In the genomic region with DNA sequence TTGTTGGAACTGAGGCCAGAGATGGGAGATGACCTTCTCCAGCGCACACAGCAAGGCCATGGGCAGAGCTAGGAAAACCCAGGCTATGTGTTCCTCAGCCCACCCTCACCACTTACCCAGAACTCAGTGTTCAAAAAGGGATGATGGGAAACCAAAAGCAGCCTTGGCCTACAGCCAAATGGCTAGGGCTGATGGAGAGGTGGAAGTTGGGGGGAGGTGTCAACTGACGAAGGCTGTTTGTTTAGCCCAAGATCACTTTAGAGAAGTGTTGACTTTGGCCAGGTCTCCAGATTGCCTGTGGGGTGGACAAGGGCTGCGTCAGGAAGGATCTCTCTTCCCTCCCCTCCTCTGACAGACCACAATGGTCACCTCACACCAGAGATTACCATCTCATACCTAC, we compare ENCODE assay signal across 11 mouse cellular contexts. TPM values are rescaled to one million over a fixed set of nuclear protein-coding genes. Genes with fewer than 3 reads are reported as not detected.
A peak's percentile ranks its signal among the peaks of the same experiment; 100 is the strongest.
DNase-seq lines count a peak whose midpoint lies in the region; ATAC-seq and TF ChIP-seq lines count a peak whose summit lies in the region.
"Had no signal": no experiment of that assay in that cellular context is flagged by ENCODE, and none has a peak within 500 bp of the region (broad histone marks: within the 10 kb centered on the region; RNA-seq: fewer than 3 reads in every experiment).

No protein-coding gene starts in this region.

- no peak overlapping the region for H3K4me3 ChIP-seq in heart, embryonic 14.5 days (ENCODE audit: control insufficient read depth in 1 of 2, insufficient read depth in 1 of 2, low read depth in 1 of 2, low read length in 2 of 2)
- H3K4me3 ChIP-seq in MEL (ENCODE audit: control insufficient read depth in 1 of 2, insufficient read depth in 1 of 2, low read depth in 2 of 2, low read length in 2 of 2), result no peak overlapping the region
- H3K4me3 ChIP-seq in embryonic facial prominence, embryonic 14.5 days (ENCODE audit: low read depth, low read length), result no peak overlapping the region
- H3K4me3 ChIP-seq in lung, embryonic 16.5 days (ENCODE audit: low read length), result no peak overlapping the region
- H3K4me3 ChIP-seq: embryonic facial prominence, embryonic 15.5 days; limb, embryonic 13.5 days had no signal

- no peak overlapping the region for H3K9ac ChIP-seq in heart, embryonic 14.5 days (ENCODE audit: low read length)
- no peak overlapping the region for H3K9ac ChIP-seq in MEL (ENCODE audit: control insufficient read depth, low read depth, low read length, poor library complexity, severe bottlenecking)
- no peak overlapping the region for H3K9ac ChIP-seq in embryonic facial prominence, embryonic 14.5 days (ENCODE audit: low read depth, low read length)
- H3K9ac ChIP-seq in lung, embryonic 16.5 days (ENCODE audit: low read length), result no peak overlapping the region
- H3K9ac ChIP-seq: embryonic facial prominence, embryonic 15.5 days; limb, embryonic 13.5 days had no signal

- peak overlapping the region; percentile 57 to 58; a peak in 3 of 4 replicates for H3K27ac ChIP-seq in heart, embryonic 14.5 days (replicated peaks in 1 of 2; ENCODE audit: control insufficient read depth in 1 of 2, insufficient read depth in 1 of 2, low read depth in 2 of 2, low read length in 2 of 2)
- H3K27ac ChIP-seq in MEL (ENCODE audit: control insufficient read depth, low read depth, low read length), result no peak overlapping the region
- no peak overlapping the region for H3K27ac ChIP-seq in embryonic facial prominence, embryonic 14.5 days (replicated peaks; ENCODE audit: low read depth, low read length)
- H3K27ac ChIP-seq in lung, embryonic 16.5 days (ENCODE audit: low read length), result peak overlapping the region; percentile 69
- H3K27ac ChIP-seq: embryonic facial prominence, embryonic 15.5 days; limb, embryonic 13.5 days had no signal

- TF ChIP-seq CTCF in MEL (IDR thresholded peaks at IDR 0.05 in 2 of 3, conservative IDR thresholded peaks at IDR 0.05 in 1 of 3; ENCODE audit: control insufficient read depth in 1 of 3, insufficient read depth in 1 of 3, low read depth in 2 of 3, low read length in 3 of 3, poor library complexity in 1 of 3, severe bottlenecking in 1 of 3), result no peak

- no peak for DNase-seq in heart, postnatal 25 days (ENCODE audit: low spot score)
- peak; percentile 6 for DNase-seq in MEL (ENCODE audit: low read depth, low spot score)
- DNase-seq in embryonic facial prominence, embryonic 14.5 days (ENCODE audit: low spot score), result peak; percentile 63
- DNase-seq in neural tube, embryonic 10.5 days (ENCODE audit: extremely low spot score, low spot score), result no peak
- DNase-seq in adrenal gland, adult 2 months, result no peak
- DNase-seq in gastrocnemius, postnatal 36 days, result no peak

- intact Hi-C loops in heart, postnatal 25 days (cut with DNase I), result no loop called here
- intact Hi-C loops in gastrocnemius, postnatal 36 days (cut with DNase I), result no loop called here

- H3K36me3 ChIP-seq in heart, embryonic 14.5 days (ENCODE audit: control insufficient read depth, insufficient read depth, low read length), result no peaks in the 10 kb centered on the region
- no peaks in the 10 kb centered on the region for H3K36me3 ChIP-seq in MEL (ENCODE audit: control insufficient read depth in 1 of 2, insufficient read depth in 2 of 2, low read length in 2 of 2)
- no peaks in the 10 kb centered on the region for H3K36me3 ChIP-seq in embryonic facial prominence, embryonic 14.5 days (ENCODE audit: control insufficient read depth, insufficient read depth, low read length)
- H3K36me3 ChIP-seq in lung, embryonic 16.5 days (ENCODE audit: control insufficient read depth, insufficient read depth, low read length), result no peaks in the 10 kb centered on the region
- H3K36me3 ChIP-seq: embryonic facial prominence, embryonic 15.5 days; limb, embryonic 13.5 days had no signal

- peaks cover 7 to 11% of the 10 kb centered on the region in 2 experiments for H3K4me1 ChIP-seq in heart, embryonic 14.5 days (ENCODE audit: control insufficient read depth in 2 of 2, insufficient read depth in 2 of 2, low read length in 2 of 2)
- H3K4me1 ChIP-seq in MEL (ENCODE audit: control insufficient read depth in 1 of 2, insufficient read depth in 2 of 2, low read length in 2 of 2), result no peaks in the 10 kb centered on the region
- H3K4me1 ChIP-seq in embryonic facial prominence, embryonic 14.5 days (ENCODE audit: control insufficient read depth, insufficient read depth, low read length), result peaks cover 5% of the 10 kb centered on the region; the same call in 1 of the 2 replicates
- H3K4me1 ChIP-seq in lung, embryonic 16.5 days (replicated peaks; ENCODE audit: control insufficient read depth, insufficient read depth, low read length), result peaks cover 22% of the 10 kb centered on the region

- TF ChIP-seq POLR2A in MEL (IDR thresholded peaks at IDR 0.05; ENCODE audit: control insufficient read depth in 1 of 2, insufficient read depth in 1 of 2, low read depth in 1 of 2, low read length in 2 of 2, poor library complexity in 1 of 2), result no peak

- no peak overlapping the region for H3K4me2 ChIP-seq in heart, embryonic 14.5 days (ENCODE audit: low read length)
- H3K4me2 ChIP-seq in embryonic facial prominence, embryonic 14.5 days (ENCODE audit: low read depth, low read length), result no peak overlapping the region
- peak overlapping the region; percentile 32 for H3K4me2 ChIP-seq in lung, embryonic 16.5 days (ENCODE audit: low read depth, low read length)
- H3K4me2 ChIP-seq: embryonic facial prominence, embryonic 15.5 days; limb, embryonic 13.5 days had no signal

- 30% methylated on average over 3 of the region's 3 CpGs for WGBS in heart, embryonic 14.5 days
- 49% methylated on average over 3 of the region's 3 CpGs for WGBS in embryonic facial prominence, embryonic 14.5 days
- 8% methylated on average over 3 of the region's 3 CpGs for WGBS in lung, embryonic 16.5 days

- H3K79me2 ChIP-seq in MEL (ENCODE audit: control insufficient read depth, insufficient read depth, low read length, poor library complexity), result no peaks in the 10 kb centered on the region

- TF ChIP-seq EP300 in MEL (IDR thresholded peaks at IDR 0.05; ENCODE audit: low read depth in 1 of 2, low read length in 2 of 2), result no peak

- ATAC-seq in heart, embryonic 14.5 days (ENCODE audit: insufficient number of reproducible peaks, insufficient read depth, low FRiP score, low read depth), result peak; percentile 71; the same call in 1 of the 2 replicates
- ATAC-seq in embryonic facial prominence, embryonic 14.5 days (ENCODE audit: low read depth), result peak; percentile 33; the same call in 1 of the 2 replicates
- ATAC-seq in lung, embryonic 16.5 days (ENCODE audit: low read depth), result peak; percentile 91

- TF ChIP-seq RAD21 in MEL (IDR thresholded peaks at IDR 0.05; ENCODE audit: low read depth, low read length), result no peak

- H3K9me3 ChIP-seq in heart, embryonic 14.5 days (ENCODE audit: control insufficient read depth, low read length), result no peaks in the 10 kb centered on the region
- no peaks in the 10 kb centered on the region for H3K9me3 ChIP-seq in MEL (replicated peaks; ENCODE audit: insufficient read depth, low read length)
- no peaks in the 10 kb centered on the region for H3K9me3 ChIP-seq in embryonic facial prominence, embryonic 14.5 days (ENCODE audit: control insufficient read depth, low read length)
- no peaks in the 10 kb centered on the region for H3K9me3 ChIP-seq in lung, embryonic 16.5 days (ENCODE audit: control insufficient read depth, low read length)
- H3K9me3 ChIP-seq: embryonic facial prominence, embryonic 15.5 days; limb, embryonic 13.5 days had no signal

- H3K27me3 ChIP-seq in heart, embryonic 14.5 days (ENCODE audit: control insufficient read depth, insufficient read depth, low read length), result no peaks in the 10 kb centered on the region
- H3K27me3 ChIP-seq in MEL (ENCODE audit: control insufficient read depth in 1 of 2, insufficient read depth in 2 of 2, low read length in 2 of 2), result no peaks in the 10 kb centered on the region; a peak in 2 of 4 replicates
- H3K27me3 ChIP-seq in embryonic facial prominence, embryonic 14.5 days (replicated peaks; ENCODE audit: control insufficient read depth, insufficient read depth, low read length), result no peaks in the 10 kb centered on the region
- no peaks in the 10 kb centered on the region; the same call in 1 of the 2 replicates for H3K27me3 ChIP-seq in lung, embryonic 16.5 days (ENCODE audit: control insufficient read depth, insufficient read depth, low read depth, low read length)
- H3K27me3 ChIP-seq: embryonic facial prominence, embryonic 15.5 days; limb, embryonic 13.5 days had no signal

TF ChIP-seq in MEL, 35 proteins besides CTCF, POLR2A, EP300 and RAD21:
- no peak for TF ChIP-seq SMC3 (IDR thresholded peaks at IDR 0.05; ENCODE audit: low read depth, low read length)
- no peak for TF ChIP-seq MEF2A (IDR thresholded peaks at IDR 0.05; ENCODE audit: extremely low read depth, insufficient replicate concordance, low read depth, low read length, poor library complexity, severe bottlenecking)
TF ChIP-seq in MEL: peak in this region for 0.

RNA-seq across cellular contexts. Expression of gene Trim62, which starts 34.8 kb away (rescaled TPM):
- polyA plus RNA-seq in heart, embryonic 14.5 days (2014; fragmentation: Nextera tagmentation; extraction: Ambion mirVana), result 3.5 and 3.6 TPM in 2 replicates
- total RNA-seq in heart, postnatal 25 days (2021), result 1 to 10 TPM; 1.2 to 1.7 TPM
- 0.07 and 0.12 TPM in 2 replicates for total RNA-seq in MEL (2012; rRNA removed)
- polyA plus RNA-seq in MEL (2012; ENCODE audit: insufficient read depth in 1 of 2, insufficient read length in 2 of 2, low read depth in 1 of 2, low replicate concordance in 2 of 2, missing spikeins in 1 of 2), result 1 to 10 TPM in 1 of 2 experiments, not detected in 1; 1.2 TPM
- 8.8 and 9.2 TPM in 2 replicates for polyA plus RNA-seq in embryonic facial prominence, embryonic 14.5 days (2014; fragmentation: Nextera tagmentation; extraction: Ambion mirVana)
- 3.7 and 3.9 TPM in 2 replicates for polyA plus RNA-seq in lung, embryonic 16.5 days (2015; fragmentation: Nextera tagmentation; extraction: Ambion mirVana)
- 10 to 100 TPM in 1 of 2 experiments, 1 to 10 TPM in 1; 8.4 to 12.5 TPM for total RNA-seq in adrenal gland, adult 2 months (2021)
- polyA plus RNA-seq in adrenal gland, adult 2 months (2012; rRNA removed), result 26.5 and 32.3 TPM in 2 replicates
- total RNA-seq in gastrocnemius, postnatal 36 days (2021), result under 1 TPM; 0.51 to 0.79 TPM

RNA-seq across cellular contexts. Expression of gene Azin2, which starts 44.1 kb away (rescaled TPM):
- polyA plus RNA-seq in heart, embryonic 14.5 days (2014; fragmentation: Nextera tagmentation; extraction: Ambion mirVana), result 6.2 and 7.4 TPM in 2 replicates
- 1 to 10 TPM; 2.1 to 3.2 TPM for total RNA-seq in heart, postnatal 25 days (2021)
- 0.39 and 0.42 TPM in 2 replicates for total RNA-seq in MEL (2012; rRNA removed)
- 1 to 10 TPM in 1 of 2 experiments, not detected in 1; 2.3 TPM for polyA plus RNA-seq in MEL (2012; ENCODE audit: insufficient read depth in 1 of 2, insufficient read length in 2 of 2, low read depth in 1 of 2, low replicate concordance in 2 of 2, missing spikeins in 1 of 2)
- 20.0 and 27.1 TPM in 2 replicates for polyA plus RNA-seq in embryonic facial prominence, embryonic 14.5 days (2014; fragmentation: Nextera tagmentation; extraction: Ambion mirVana)
- polyA plus RNA-seq in lung, embryonic 16.5 days (2015; fragmentation: Nextera tagmentation; extraction: Ambion mirVana), result 18.7 and 23.2 TPM in 2 replicates
- 10 to 100 TPM; 36.2 to 55.1 TPM for total RNA-seq in adrenal gland, adult 2 months (2021)
- 39.0 and 45.9 TPM in 2 replicates for polyA plus RNA-seq in adrenal gland, adult 2 months (2012; rRNA removed)
- 1 to 10 TPM; 2.2 to 2.6 TPM for total RNA-seq in gastrocnemius, postnatal 36 days (2021)
- total RNA-seq: megakaryocyte-erythroid progenitor cell, adult 5-6 weeks had no signal

Comparison
In these comparisons a context has a peak if more than half of its experiments do, and no peak if none do; other contexts are left out.
1. ATAC-seq: peak in every context shown above with its lines; median percentile 91 in lung, embryonic 16.5 days; 71 in heart, embryonic 14.5 days; 33 in embryonic facial prominence, embryonic 14.5 days.
2. H3K27ac ChIP-seq: peak in heart, embryonic 14.5 days (2 of 2) and lung, embryonic 16.5 days (single experiment); none in MEL (single experiment) and embryonic facial prominence, embryonic 14.5 days (single experiment).
3. DNase-seq: peak in MEL (single experiment) and embryonic facial prominence, embryonic 14.5 days (single experiment); none in heart, postnatal 25 days (single experiment), neural tube, embryonic 10.5 days (single experiment), adrenal gland, adult 2 months (single experiment) and gastrocnemius, postnatal 36 days (0 of 2).